Mouse (Mus musculus): ENCODE data around the gene Rpl36a-ps1.

Gene Rpl36a-ps1

DNA sequence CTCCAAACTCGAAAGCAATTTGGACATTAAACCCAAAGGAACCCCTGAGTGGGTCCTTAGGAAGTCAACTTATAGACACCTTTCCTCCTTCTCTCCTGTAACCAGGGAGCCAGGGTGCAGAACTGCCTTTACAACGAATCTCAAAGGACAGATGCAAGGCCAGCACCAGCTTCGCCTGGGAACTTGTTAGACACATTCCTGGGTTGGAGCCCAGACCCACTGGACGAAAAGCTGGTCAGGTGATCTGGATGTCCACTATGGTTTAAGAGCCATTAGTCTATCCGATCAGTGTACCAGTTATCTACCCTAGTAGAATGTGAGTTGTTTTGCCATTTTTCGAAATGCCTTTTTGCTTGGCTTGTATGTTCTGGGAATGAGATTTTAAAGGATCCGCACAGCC, 41.7 kb downstream of the Rpl36a-ps1 start:
- DNase-seq (ENCODE audit: extremely low read depth, low read depth, low spot score) = no peak

DNA sequence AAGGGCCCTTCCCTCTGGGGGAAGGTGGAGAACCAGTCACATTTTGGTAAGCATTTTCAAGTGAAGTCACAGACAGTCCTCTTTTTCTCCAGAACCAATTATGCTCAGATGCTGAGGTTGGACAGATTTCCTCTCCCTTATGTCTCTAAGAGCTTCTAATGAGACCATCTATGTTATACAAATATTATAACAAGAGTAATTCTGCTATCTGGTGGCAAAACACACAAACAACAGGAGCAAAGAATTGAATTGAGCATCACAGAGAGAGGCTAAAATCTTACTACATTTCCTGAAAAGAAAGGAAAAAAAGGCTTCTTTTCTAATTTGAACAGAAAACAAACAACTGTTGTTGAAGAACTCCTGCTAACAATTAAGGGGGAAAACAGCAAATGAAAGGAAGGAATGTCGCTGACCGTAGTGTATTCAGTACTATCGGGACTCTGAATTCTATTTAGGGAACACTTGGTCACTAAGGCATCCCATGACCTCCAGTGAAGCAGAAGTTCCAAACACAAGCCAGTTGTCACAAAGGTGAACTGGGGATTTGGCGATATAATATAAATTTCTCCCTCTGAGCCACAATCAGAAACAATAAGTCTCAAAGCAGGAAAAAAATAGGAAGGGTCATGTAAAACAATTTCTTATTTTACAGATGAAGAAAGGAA, 42.4 kb downstream of the Rpl36a-ps1 start:
- no peak for DNase-seq (ENCODE audit: extremely low read depth, low read depth, low spot score)

All from fat pad, adult 2 months (tissue).